Mouse (Mus musculus) olfactory bulb, adult 2 months (tissue): Measurements from ENCODE around the gene Dusp18.

ENCODE experiments used
- CTCF ChIP-seq: fragments of 200-500 bp; IDR thresholded peaks from 2 replicates; pipeline ENCODE4 v1.5.1; 2012; ENCODE audit warnings: low read depth, mild to moderate bottlenecking, low read length, moderate library complexity; ENCODE audit not compliant: insufficient read depth
- POLR2A ChIP-seq: fragments of 200-500 bp; IDR thresholded peaks from 2 replicates; pipeline ENCODE4 v1.6.1; 2012; ENCODE audit warnings: mild to moderate bottlenecking, low read depth, low read length, moderate library complexity; ENCODE audit not compliant: insufficient read depth

DNA sequence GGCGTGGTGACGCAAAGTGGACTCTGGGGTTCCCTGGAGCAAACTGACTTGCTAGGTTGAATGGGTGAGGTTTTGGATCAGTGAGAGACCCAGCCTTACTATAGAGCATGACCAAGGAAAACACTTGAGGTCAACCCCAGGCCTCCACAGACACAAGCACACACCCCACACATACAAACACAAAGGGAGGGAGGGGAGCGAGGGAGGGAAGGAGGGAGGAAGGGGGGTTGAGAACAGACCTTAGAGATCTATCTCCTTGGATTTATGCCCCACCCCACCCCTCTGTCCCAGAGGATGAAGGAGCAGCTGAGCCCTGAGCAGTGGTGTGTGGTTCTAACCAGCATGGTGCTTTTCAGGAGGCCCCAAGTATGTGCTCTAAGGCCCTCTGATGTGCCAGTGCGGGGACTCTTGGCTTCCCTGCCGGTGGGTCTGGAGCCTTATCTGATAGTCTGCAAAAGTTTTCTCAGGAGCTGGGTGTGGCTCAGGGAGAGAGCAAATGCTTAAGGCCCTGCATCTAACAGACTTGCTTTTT lies 44.2 kb upstream of the Dusp18 start:
- TF ChIP-seq POLR2A (no peak), CTCF (no peak)
